ENCODE assay signal across 8 mouse cellular contexts in the genomic region with DNA sequence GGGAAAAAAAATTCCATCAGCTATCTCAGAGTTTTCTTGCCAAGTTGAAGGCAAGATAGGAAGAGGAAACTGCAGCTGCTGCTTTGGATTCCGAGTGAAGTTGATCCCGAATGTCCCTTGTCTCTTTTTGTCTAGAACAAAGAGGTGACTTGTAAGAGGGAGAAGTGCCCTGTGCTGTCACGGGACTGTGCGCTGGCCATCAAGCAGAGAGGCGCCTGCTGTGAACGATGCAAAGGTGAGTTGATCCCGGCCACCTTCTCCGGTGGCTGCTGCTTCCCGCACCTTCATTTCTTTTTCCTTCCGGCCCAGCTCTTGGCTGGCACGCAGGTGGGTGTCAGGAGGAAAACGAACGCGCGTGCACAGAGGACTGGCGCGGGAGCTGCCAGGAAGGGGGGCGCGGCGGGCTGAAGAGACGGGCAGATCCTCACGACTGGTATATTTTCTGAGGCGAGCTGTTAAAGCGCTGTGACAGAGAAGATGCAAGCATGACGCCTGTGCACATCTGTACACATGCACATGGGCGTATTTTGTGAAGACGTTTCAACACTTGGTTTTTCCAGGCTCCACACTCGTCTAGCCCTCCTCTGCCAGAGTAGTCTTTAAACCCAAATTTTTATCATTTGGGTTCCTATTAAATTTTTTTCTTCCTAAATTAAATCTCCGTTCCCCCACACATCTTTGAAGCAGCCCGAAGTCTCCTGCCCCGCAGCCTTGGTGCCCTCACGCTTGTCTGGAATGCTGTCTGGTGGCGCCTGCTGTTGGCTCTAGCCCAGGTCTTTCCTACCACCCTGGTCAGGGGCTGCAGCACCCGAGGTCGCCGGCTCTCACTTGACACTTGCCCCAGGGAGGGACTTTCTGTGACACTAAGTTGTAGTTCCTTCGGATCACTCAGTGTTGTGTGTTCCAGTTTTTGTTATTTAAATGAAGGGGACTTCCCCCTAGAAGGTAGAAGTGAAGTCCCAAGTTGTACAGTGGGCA. TPM values are rescaled to one million over a fixed set of nuclear protein-coding genes. Genes with fewer than 3 reads are reported as not detected.
A peak's percentile ranks its signal among the peaks of the same experiment; 100 is the strongest.
DNase-seq lines count a peak whose midpoint lies in the region; ATAC-seq and TF ChIP-seq lines count a peak whose summit lies in the region.

No protein-coding gene starts in this region.

- no peaks in the 10 kb centered on the region for H3K9me3 ChIP-seq in liver, embryonic 11.5 days (ENCODE audit: control insufficient read depth, low read length)
- no peaks in the 10 kb centered on the region for H3K9me3 ChIP-seq in liver, postnatal 0 days (ENCODE audit: low read length)
- no peaks in the 10 kb centered on the region for H3K9me3 ChIP-seq in forebrain, embryonic 10.5 days
- H3K9me3 ChIP-seq in intestine, embryonic 14.5 days (ENCODE audit: control insufficient read depth, low read length), result 0 out of 2 replicates have a peak, but pooled peaks cover 3% of the 10 kb centered on the region
- H3K9me3 ChIP-seq in liver, embryonic 12.5 days (replicated peaks), result no peaks in the 10 kb centered on the region

- H3K4me2 ChIP-seq in liver, embryonic 11.5 days, result peak overlapping the region; percentile 35
- H3K4me2 ChIP-seq in liver, postnatal 0 days (ENCODE audit: low read depth, low read length), result no peak overlapping the region
- peak overlapping the region; percentile 39 for H3K4me2 ChIP-seq in intestine, embryonic 14.5 days (ENCODE audit: low read length)
- H3K4me2 ChIP-seq in liver, embryonic 12.5 days, result no peak overlapping the region

- H3K4me3 ChIP-seq in liver, embryonic 11.5 days (ENCODE audit: low read depth, low read length), result no peak overlapping the region
- no peak overlapping the region for H3K4me3 ChIP-seq in liver, postnatal 0 days (ENCODE audit: low read depth, low read length)
- H3K4me3 ChIP-seq in forebrain, embryonic 10.5 days, result peak overlapping the region; percentile 41
- H3K4me3 ChIP-seq in intestine, embryonic 14.5 days (ENCODE audit: low read depth, low read length), result peak overlapping the region; percentile 13
- peak overlapping the region; percentile 14 for H3K4me3 ChIP-seq in olfactory bulb, adult 2 months (ENCODE audit: insufficient read depth, low read depth, low read length)
- no peak overlapping the region for H3K4me3 ChIP-seq in liver, embryonic 12.5 days

- H3K36me3 ChIP-seq in liver, embryonic 11.5 days (ENCODE audit: control insufficient read depth, insufficient read depth, low read length), result no peaks in the 10 kb centered on the region
- no peaks in the 10 kb centered on the region for H3K36me3 ChIP-seq in liver, postnatal 0 days (replicated peaks; ENCODE audit: insufficient read depth, low read length)
- no peaks in the 10 kb centered on the region; the same call in 1 of the 2 replicates for H3K36me3 ChIP-seq in forebrain, embryonic 10.5 days (replicated peaks)
- H3K36me3 ChIP-seq in intestine, embryonic 14.5 days (ENCODE audit: control insufficient read depth, insufficient read depth, low read length), result no peaks in the 10 kb centered on the region
- no peaks in the 10 kb centered on the region for H3K36me3 ChIP-seq in liver, embryonic 12.5 days

- no peak for DNase-seq in liver, embryonic 11.5 days (ENCODE audit: low spot score)
- DNase-seq in liver, postnatal 0 days, result no peak
- no peak for DNase-seq in forebrain, embryonic 10.5 days (ENCODE audit: extremely low spot score, low spot score)
- no peak for DNase-seq in intestine, embryonic 14.5 days (ENCODE audit: low spot score)
- no peak for DNase-seq in urinary bladder, adult 18-20 months (ENCODE audit: low spot score in 2 of 2)

- TF ChIP-seq CTCF in liver, postnatal 0 days (IDR thresholded peaks at IDR 0.05; ENCODE audit: low read depth), result no peak
- no peak for TF ChIP-seq CTCF in olfactory bulb, adult 2 months (IDR thresholded peaks at IDR 0.05; ENCODE audit: insufficient read depth, low read depth, low read length)

- no peaks in the 10 kb centered on the region for H3K27me3 ChIP-seq in liver, embryonic 11.5 days (replicated peaks; ENCODE audit: control insufficient read depth, insufficient read depth, low read length)
- no peaks in the 10 kb centered on the region for H3K27me3 ChIP-seq in liver, postnatal 0 days (ENCODE audit: insufficient read depth, low read length)
- H3K27me3 ChIP-seq in forebrain, embryonic 10.5 days (ENCODE audit: poor library complexity, severe bottlenecking), result peaks cover 35% of the 10 kb centered on the region
- H3K27me3 ChIP-seq in intestine, embryonic 14.5 days (replicated peaks; ENCODE audit: control insufficient read depth, insufficient read depth, low read length), result no peaks in the 10 kb centered on the region
- H3K27me3 ChIP-seq in liver, embryonic 12.5 days (replicated peaks), result no peaks in the 10 kb centered on the region

- H3K4me1 ChIP-seq in liver, embryonic 11.5 days (replicated peaks; ENCODE audit: control insufficient read depth, insufficient read depth, low read length), result no peaks in the 10 kb centered on the region
- H3K4me1 ChIP-seq in liver, postnatal 0 days (ENCODE audit: insufficient read depth), result no peaks in the 10 kb centered on the region
- H3K4me1 ChIP-seq in forebrain, embryonic 10.5 days, result peaks cover 27% of the 10 kb centered on the region
- H3K4me1 ChIP-seq in intestine, embryonic 14.5 days (replicated peaks; ENCODE audit: control insufficient read depth, insufficient read depth, low read length), result no peaks in the 10 kb centered on the region
- no peaks in the 10 kb centered on the region; the same call in 1 of the 2 replicates for H3K4me1 ChIP-seq in olfactory bulb, adult 2 months (ENCODE audit: control insufficient read depth, insufficient read depth, low read length)
- H3K4me1 ChIP-seq in liver, embryonic 12.5 days, result no peaks in the 10 kb centered on the region

- H3K9ac ChIP-seq in liver, embryonic 11.5 days (ENCODE audit: low read depth, low read length), result no peak overlapping the region
- no peak overlapping the region for H3K9ac ChIP-seq in liver, postnatal 0 days (replicated peaks)
- no peak overlapping the region for H3K9ac ChIP-seq in intestine, embryonic 14.5 days (ENCODE audit: low read length)
- H3K9ac ChIP-seq in liver, embryonic 12.5 days, result no peak overlapping the region

- TF ChIP-seq POLR2A in olfactory bulb, adult 2 months (IDR thresholded peaks at IDR 0.05; ENCODE audit: insufficient read depth, low read depth, low read length), result no peak

- WGBS in liver, embryonic 11.5 days, result 67% methylated on average over 37 of the region's 37 CpGs
- 57% methylated on average over 37 of the region's 37 CpGs for WGBS in liver, postnatal 0 days (ENCODE audit: insufficient replicate concordance)
- WGBS in forebrain, embryonic 10.5 days, result 40% methylated on average over 37 of the region's 37 CpGs
- WGBS in intestine, embryonic 14.5 days, result 56% methylated on average over 37 of the region's 37 CpGs
- WGBS in olfactory bulb, adult 2 months, result 29% methylated on average over 37 of the region's 37 CpGs
- 64% methylated on average over 37 of the region's 37 CpGs for WGBS in liver, embryonic 12.5 days (ENCODE audit: insufficient replicate concordance)

- no peak for ATAC-seq in liver, embryonic 11.5 days (replicated peaks; ENCODE audit: low FRiP score)
- no peak for ATAC-seq in liver, postnatal 0 days
- no peak for ATAC-seq in intestine, embryonic 14.5 days (replicated peaks; ENCODE audit: low FRiP score, low TSS enrichment, low read depth)
- ATAC-seq in megakaryocyte-erythroid progenitor cell, adult 5-6 weeks (replicated peaks; ENCODE audit: low FRiP score, low TSS enrichment, poor library complexity, severe bottlenecking), result no peak
- ATAC-seq in liver, embryonic 12.5 days, result no peak

- no peak for TF ChIP-seq EP300 in liver, postnatal 0 days (IDR thresholded peaks at IDR 0.05; ENCODE audit: low read depth)

- H3K27ac ChIP-seq in liver, embryonic 11.5 days (ENCODE audit: low read depth, low read length), result no peak overlapping the region
- no peak overlapping the region for H3K27ac ChIP-seq in liver, postnatal 0 days (ENCODE audit: low read depth)
- 0 out of 2 replicates have a peak overlapping the region, but pooled peaks have one; percentile 26 for H3K27ac ChIP-seq in forebrain, embryonic 10.5 days
- no peak overlapping the region for H3K27ac ChIP-seq in intestine, embryonic 14.5 days (ENCODE audit: low read depth)
- no peak overlapping the region for H3K27ac ChIP-seq in olfactory bulb, adult 2 months (ENCODE audit: insufficient read depth, low read depth, low read length)
- no peak overlapping the region for H3K27ac ChIP-seq in liver, embryonic 12.5 days

RNA-seq across cellular contexts. Expression of a gene that starts 31.6 kb away (rescaled TPM):
- 1.6 and 2.2 TPM in 2 replicates for polyA plus RNA-seq in liver, embryonic 11.5 days (2014; fragmentation: Nextera tagmentation; extraction: Ambion mirVana)
- polyA plus RNA-seq in liver, postnatal 0 days (2015; fragmentation: Nextera tagmentation; extraction: Ambion mirVana), result 0.60 and 0.72 TPM in 2 replicates
- polyA plus RNA-seq in forebrain, embryonic 10.5 days (2016; fragmentation: Nextera tagmentation; extraction: Ambion mirVana), result 4.1 and 5.1 TPM in 2 replicates
- polyA plus RNA-seq in intestine, embryonic 14.5 days (2014; fragmentation: Nextera tagmentation; extraction: Ambion mirVana), result 12.7 and 13.2 TPM in 2 replicates
- not detected in 2 replicates for polyA plus RNA-seq in olfactory bulb, adult 2 months (2012; ENCODE audit: insufficient read depth, insufficient read length, low replicate concordance, missing spikeins)
- total RNA-seq in megakaryocyte-erythroid progenitor cell, adult 5-6 weeks (2014; fragmentation: Nextera tagmentation), result not detected in 2 replicates
- not detected in 2 replicates for total RNA-seq in megakaryocyte-erythroid progenitor cell, adult 5-6 weeks (2017)
- 0.67 and 0.89 TPM in 2 replicates for polyA plus RNA-seq in liver, embryonic 12.5 days (2016; fragmentation: Nextera tagmentation; extraction: Ambion mirVana)

Comparison
In these comparisons a context has a peak if more than half of its experiments do, and no peak if none do; other contexts are left out.
1. H3K4me2 ChIP-seq: peak in liver, embryonic 11.5 days (single experiment) and intestine, embryonic 14.5 days (single experiment); none in liver, postnatal 0 days (single experiment) and liver, embryonic 12.5 days (single experiment).
2. H3K4me3 ChIP-seq: peak in forebrain, embryonic 10.5 days (single experiment), intestine, embryonic 14.5 days (single experiment) and olfactory bulb, adult 2 months (single experiment); none in liver, embryonic 11.5 days (single experiment), liver, postnatal 0 days (single experiment) and liver, embryonic 12.5 days (single experiment).